Mouse (Mus musculus) cerebellum, adult 9-10 months (tissue): Measurements from ENCODE around the gene Hist1h2bl.
"Not testable (repeated sequence)": the region's sequence is repeated elsewhere in the genome, so short reads cannot be mapped to it uniquely, and the experiment has no call there.

Experiments
- DNase-seq: peaks from one replicate; pipeline ENCODE4 v3.0.0; 2022

Gene Hist1h2bl

DNA sequence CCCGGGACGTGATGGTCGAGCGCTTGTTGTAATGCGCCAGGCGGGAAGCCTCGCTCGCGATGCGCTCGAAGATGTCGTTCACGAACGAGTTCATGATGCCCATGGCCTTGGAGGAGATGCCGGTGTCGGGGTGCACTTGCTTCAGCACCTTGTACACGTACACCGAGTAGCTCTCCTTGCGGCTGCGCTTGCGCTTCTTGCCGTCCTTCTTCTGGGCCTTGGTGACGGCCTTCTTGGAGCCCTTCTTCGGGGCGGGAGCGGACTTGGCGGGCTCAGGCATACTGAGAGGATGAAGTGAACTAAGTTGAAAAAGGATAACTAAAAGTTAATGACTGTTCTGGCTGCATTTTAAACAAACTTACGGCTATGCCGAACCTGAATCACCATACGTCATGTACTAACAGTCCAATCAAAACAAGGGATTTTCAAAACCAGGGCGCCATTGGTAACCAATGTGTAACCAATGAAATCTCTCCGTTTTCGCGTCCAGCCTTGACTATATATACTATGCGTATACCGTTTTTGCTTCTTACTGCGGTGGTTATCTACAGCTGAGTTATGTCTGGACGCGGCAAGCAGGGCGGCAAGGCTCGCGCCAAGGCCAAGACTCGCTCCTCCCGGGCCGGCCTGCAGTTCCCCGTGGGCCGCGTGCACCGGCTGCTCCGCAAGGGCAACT lies at the start of gene Hist1h2bl, which contains the start of gene Hist1h2ai:
Gene Hist1h2bl, minus strand, starts transcription at position 280 of the 676 bp plus-strand sequence.
Gene Hist1h2ai, plus strand, starts transcription at position 559 of the 676 bp plus-strand sequence.
- peak; percentile 97 for DNase-seq

DNA sequence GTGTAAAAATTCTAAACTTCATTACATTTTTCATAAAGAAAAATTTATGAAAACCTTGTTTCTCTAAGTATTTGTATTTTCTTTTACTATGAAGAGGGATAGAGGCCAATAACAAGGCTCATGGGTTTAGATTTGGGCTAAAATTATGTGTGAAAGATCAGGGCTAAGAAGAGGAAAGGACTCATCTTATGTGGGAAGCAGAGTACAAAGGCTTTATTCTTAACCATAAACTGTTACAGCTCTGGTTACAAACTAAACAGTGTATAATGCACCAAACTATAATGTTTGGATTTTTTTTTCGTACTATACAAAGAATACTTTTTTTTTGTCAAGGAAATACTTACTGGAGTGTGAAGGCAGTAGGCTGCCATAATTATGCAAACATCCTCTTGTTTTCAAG lies 39.8 kb upstream of the Hist1h2bl start:
- DNase-seq: no peak

- not testable (repeated sequence) for DNase-seq
Measured at GRCm38 (mm10) chr13:21754294-21755001, 38.5 kb upstream of the Hist1h2bl start.

DNA sequence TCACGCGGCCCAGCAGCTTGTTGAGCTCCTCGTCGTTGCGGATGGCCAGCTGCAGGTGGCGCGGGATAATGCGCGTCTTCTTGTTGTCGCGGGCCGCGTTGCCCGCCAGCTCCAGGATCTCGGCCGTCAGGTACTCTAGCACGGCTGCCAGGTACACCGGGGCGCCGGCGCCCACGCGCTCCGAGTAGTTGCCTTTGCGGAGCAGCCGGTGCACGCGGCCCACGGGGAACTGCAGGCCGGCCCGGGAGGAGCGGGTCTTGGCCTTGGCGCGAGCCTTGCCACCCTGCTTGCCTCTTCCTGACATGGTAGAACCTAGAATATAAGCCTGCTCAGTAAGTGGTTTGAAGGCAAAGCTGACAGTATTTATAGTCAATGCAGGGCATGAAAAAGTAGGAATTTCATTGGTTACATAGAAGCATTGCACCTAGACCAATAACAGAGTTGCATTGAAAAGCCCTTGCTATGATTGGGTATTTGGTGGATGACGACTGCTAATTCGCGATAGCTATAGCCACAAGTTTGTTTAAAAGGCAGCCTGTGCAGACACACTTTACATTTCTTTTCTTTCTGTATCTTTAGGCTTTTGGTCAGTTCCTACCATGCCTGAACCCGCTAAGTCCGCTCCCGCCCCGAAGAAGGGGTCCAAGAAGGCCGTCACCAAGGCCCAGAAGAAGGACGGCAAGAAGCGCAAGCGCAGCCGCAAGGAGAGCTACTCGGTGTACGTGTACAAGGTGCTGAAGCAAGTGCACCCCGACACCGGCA lies 37.8 kb upstream of the Hist1h2bl start, which contains the start of the genes Hist1h2ak and Hist1h2bn:
Gene Hist1h2ak, minus strand, starts transcription at position 304 of the 762 bp plus-strand sequence.
Gene Hist1h2bn, plus strand, starts transcription at position 600 of the 762 bp plus-strand sequence.
- DNase-seq: peak; percentile 94

DNA sequence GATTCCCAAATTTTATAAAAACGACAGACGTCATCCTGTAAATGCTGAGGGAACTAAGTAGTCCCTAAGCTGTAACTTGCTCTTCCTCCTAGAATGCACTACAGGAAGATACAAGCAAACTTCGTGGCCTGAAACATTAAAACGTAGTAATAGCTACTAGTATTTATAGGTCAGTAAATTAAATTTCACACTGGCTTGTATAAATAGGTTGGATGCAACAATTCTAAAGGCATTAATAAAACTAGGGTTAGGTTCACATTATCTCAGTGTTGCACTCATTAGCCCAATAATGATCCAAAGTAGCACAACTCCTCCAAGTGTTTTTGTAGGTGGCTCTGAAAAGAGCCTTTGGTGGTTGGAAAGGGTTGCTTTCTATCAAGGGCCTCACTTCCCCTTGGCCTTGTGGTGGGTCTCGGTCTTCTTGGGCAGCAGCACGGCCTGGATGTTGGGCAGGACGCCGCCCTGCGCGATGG lies 37.1 kb upstream of the Hist1h2bl start:
- no peak for DNase-seq

DNA sequence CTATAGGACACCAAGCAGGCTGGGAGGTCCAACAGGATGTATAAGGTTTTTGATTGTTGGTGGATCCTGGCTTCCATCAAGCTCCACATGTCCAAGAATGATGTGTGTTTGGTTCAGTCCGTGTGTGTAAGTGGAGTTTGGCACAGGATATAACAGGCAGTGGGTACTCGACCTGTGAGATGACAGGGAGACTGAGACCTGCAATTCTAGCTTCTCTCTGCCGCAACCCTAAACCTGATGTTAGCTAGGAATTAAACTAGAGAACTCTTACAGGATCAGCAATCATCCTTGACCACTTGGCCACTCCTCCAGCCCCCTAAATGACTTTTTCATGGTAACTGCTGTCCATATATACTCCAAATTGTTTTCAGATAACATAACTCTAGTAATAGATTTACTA lies 36.4 kb upstream of the Hist1h2bl start:
- no peak for DNase-seq

DNA sequence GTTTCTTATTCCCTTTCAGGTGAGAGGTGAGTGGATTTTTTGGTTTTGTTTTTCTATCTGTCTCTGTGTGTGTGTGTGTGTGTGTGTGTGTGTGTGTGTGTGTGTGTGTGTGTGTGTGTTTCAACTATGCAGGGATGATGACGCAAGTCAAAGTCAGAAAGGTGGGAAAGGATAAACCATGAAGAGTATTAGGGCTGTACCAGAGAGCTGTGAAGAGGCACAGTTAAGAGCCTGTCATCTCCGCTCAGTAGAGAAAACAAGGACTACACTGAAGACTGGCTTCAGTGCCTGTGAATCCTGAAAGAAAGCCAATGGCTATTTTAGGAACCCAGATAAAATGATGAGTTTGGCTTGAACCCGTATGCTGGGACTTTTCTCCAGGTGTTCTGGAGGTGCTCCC lies 35.9 kb upstream of the Hist1h2bl start:
- DNase-seq: no peak

DNA sequence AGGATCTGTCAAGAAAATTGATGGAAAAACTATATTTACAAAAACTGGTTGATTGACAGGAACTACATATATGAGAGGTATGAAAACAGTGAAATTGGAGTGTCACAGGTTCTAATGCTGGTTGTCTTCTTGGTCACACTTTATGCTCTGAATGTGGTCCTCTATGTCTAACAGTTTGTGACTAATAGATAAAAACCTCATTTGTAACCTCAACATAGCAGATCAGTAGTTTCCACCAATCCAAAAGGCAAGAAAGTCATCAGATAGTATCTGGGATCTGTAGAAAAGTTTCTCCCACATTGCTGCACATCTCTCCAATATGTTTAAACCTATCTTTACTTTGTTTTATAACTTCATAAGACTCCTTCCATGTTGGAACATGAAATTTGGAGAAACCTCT lies 35.5 kb upstream of the Hist1h2bl start:
- no peak for DNase-seq

DNA sequence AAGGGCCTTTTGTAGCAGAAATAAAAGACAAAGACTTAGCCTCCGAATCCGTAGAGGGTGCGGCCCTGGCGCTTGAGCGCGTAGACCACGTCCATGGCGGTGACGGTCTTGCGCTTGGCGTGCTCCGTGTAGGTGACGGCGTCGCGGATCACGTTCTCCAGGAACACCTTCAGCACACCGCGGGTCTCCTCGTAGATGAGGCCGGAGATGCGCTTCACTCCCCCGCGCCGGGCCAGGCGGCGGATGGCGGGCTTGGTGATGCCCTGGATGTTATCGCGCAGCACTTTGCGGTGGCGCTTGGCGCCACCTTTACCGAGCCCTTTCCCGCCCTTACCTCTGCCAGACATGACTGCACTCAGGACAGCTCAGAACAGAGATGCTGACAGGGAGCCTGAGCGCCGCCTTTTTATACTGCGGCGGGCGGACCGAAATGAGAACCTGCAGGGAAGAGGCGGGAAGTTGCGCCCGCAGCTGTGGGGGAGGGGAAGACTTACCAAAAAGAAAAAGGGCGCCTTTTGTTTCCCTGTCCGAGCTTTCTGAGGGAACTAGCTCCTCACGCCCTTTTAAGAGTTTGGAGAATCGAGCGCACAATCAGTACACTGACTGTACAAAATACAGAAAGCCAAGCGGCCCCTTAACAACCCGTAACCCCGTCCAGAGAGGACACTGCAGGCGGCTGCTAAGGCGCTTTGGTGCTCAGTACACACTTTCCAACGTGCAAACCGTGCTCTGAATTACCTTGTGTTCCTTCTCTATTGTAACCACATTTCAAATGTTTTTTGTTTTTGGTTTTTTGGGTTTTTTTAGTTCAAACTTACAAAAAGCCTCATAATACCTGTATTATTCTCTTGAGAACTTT lies 34.4 kb upstream of the Hist1h2bl start, which contains the start of gene Hist1h4k:
Gene Hist1h4k, minus strand, starts transcription at position 347 of the 859 bp plus-strand sequence.
- DNase-seq: peak; percentile 96

- DNase-seq: no peak
Measured at GRCm38 (mm10) chr13:21749387-21750158, 33.6 kb upstream of the Hist1h2bl start.

- no peak for DNase-seq
Measured at GRCm38 (mm10) chr13:21745006-21745405, 29.1 kb upstream of the Hist1h2bl start.

DNA sequence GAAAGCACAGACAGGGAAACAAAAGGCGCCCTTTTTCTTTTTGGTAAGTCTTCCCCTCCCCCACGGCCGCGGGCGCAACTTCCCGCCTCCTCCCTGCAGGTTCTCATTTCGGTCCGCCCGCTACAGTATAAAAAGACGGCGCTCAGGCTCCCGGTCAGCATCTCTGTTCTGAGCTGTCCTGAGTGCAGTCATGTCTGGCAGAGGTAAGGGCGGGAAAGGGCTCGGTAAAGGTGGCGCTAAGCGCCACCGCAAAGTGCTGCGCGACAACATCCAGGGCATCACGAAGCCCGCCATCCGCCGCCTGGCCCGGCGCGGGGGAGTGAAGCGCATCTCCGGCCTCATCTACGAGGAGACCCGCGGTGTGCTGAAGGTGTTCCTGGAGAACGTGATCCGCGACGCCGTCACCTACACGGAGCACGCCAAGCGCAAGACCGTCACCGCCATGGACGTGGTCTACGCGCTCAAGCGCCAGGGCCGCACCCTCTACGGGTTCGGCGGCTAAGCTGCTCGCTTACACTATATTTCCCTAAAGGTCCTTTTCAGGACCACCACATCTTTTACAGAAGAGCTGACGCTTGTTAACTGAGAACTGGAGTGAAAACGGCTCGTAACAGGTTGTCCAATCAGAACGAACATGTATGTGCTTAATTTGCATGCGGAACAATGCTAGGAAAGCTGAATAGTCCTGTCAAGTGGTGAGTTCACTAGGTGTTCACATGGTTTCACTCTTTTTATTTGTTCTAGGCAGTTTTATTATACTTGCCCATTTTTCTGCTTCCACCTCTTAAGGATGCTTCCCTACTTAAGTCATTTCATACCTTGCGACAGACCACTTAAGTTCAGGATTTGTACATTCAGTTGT lies 19.2 kb upstream of the Hist1h2bl start, which contains the start of gene Hist1h4j:
Gene Hist1h4j, plus strand, starts transcription at position 159 of the 862 bp plus-strand sequence.
- DNase-seq: peak; percentile 88

DNA sequence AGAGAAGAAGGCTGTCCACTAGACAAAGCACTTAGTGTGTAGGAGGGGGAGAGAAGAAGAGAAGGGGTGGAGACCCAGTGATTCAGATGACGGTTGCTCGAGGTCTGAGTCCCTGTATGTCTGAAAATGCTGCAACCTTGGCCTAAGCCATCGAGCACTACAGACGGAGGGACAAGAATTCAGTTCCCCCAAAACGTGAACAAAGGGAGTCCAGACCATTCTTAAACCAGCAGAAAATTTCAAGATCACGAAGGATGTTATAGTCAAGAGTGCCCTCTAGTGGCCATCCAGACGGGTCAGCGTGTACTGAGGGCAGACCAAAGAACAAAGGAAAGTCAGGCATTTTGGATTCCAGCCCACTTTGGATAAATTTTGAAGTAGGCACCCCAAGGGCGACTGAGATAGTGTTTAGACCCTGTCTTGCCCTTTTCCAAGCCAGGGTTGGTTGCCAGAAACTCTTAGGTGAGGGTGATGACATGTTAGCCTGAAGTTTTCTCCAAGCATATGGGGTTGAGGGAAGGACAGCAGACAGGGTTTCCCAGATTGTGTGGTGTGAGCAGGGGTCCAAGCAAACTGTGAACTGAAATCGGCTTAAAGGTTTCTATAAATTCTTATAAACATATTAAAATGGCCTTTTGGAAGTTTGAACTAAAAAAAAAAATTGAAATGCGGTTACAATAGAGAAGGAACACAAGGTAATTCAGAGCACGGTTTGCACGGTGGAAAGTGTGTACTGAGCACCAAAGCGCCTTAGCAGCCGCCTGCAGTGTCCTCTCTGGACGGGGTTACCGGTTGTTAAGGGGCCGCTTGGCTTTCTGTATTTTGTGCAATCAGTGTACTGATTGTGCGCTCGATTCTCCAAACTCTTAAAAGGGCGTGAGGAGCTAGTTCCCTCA lies 18.3 kb upstream of the Hist1h2bl start:
- peak; percentile 90 for DNase-seq

GRCm38 (mm10) chr13:21733466-21733865 lies 17.5 kb upstream of the Hist1h2bl start:
- DNase-seq: no peak

DNA sequence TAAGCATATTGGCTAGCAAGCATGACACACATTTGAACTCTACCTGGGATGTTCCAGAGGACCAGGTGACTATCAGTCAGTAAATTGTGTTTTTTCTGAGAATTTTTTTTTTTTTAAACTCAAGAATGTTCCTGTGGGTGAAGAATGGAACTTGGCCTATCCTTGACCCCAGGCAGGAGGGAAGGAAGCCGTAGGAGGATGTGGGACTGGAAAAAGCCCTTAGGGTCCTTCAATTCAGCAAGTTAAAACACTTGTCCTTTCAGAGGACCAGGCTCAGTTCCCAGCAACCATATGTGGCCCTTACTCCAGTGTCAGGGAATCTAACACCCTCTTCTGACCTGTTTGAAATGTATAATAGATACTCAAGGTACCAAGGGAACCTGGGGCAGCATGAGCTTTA lies 13.6 kb upstream of the Hist1h2bl start:
- no peak for DNase-seq

DNA sequence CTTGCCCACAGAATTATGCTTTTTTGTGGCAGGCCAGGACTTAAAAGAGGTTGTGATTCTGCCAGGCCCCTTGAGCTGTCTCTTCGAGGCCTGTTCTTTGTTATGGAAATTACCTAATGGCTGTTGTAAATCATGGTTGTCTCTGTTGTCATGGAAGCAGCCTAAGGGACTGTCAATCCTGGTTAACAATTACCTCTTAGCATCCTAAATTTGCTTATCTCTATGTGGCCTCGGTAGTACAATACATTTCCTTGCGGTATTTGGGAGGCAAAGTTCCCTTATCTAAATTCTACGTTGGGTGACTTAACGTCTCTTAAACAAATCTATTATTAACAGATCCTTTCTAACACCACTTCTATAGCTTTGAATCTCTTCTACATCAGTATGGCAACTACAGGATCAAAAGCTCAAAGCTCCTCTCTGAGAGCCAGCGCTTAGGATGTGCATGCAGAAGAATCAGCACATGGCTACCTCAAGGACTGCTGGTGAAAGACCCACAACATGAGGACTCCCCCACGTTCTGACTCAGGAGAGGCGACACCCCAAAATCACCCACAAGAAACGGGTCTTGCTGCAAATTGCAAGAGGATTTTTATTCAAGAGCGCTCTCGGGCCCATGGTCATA lies 12.1 kb upstream of the Hist1h2bl start:
- no peak for DNase-seq

DNA sequence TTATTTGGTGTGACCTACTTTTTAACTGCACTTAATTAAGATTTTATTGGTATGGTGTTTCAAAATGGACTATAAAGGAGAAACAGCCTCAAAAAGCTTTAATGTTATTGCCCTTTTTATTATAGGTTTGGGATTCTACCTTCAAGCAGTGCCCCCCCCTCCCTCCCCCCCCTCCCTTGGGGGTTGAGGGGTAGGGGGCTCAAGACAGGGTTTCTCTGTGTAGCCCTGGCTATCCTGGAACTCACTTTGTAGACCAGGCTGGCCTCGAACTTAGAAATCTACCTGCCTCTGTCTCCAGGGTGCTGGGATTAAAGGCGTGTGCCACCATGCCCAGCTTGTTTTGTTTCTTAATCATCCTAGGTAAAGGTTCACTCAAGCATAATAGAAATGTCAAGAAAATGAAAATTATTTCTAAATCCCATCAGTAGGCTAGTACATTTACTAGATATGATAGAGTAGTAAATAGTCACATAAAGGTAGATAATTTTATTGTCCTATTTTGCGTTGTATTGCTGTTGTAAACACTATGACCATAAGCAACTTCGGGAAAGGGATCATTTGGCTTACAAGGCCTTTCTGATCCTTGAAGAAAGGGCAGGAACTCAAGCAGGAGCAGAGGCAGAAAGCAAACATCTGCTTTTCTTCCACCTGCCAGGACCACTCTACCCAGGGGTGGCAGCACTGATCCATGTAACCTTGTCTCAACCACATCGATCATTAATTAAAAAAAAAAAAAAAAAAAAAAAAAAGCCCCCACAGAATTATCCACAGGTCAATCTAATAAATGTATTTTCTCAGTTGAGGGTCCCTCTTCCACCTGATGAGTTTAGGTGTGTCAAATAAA lies 7.3 kb upstream of the Hist1h2bl start:
- no peak for DNase-seq
